Mouse (Mus musculus): ENCODE data around the gene Gm20834. TPM values are rescaled to one million over a fixed set of nuclear protein-coding genes. Genes with fewer than 3 reads are reported as not detected.
"Not testable (repeated sequence)": the region's sequence is repeated elsewhere in the genome, so short reads cannot be mapped to it uniquely, and the experiment has no call there.

The Gm20834 gene
- not detected for total RNA-seq (2021)

GRCm38 (mm10) chrY:10324489-10324888, at the start of gene Gm20834:
Gm20834 (minus strand) TSS chrY:10324589.
- DNase-seq, result not testable (repeated sequence)

Other genes with a start within 250 kb of the Gm20834 start
- gene Gm21310, start 177.4 kb downstream of the Gm20834 start, total RNA-seq (2021), result not detected
- gene Gm28510, start 88.1 kb upstream of the Gm20834 start, total RNA-seq (2021), result not detected
- not detected for gene Gm20737, start 211.5 kb upstream of the Gm20834 start, total RNA-seq (2021)
- not detected for gene Gm21775, start 228.9 kb upstream of the Gm20834 start, total RNA-seq (2021)